8 mouse cellular contexts compared by ENCODE assay signal in genomic region chr16:90916040-90916481, GRCm38 (mm10). TPM values are rescaled to one million over a fixed set of nuclear protein-coding genes. Genes with fewer than 3 reads are reported as not detected.
A peak's percentile ranks its signal among the peaks of the same experiment; 100 is the strongest.
DNase-seq lines count a peak whose midpoint lies in the region; ATAC-seq lines count a peak whose summit lies in the region.

No protein-coding gene starts in this region.

- H3K27me3 ChIP-seq in lung, embryonic 16.5 days (ENCODE audit: control insufficient read depth, insufficient read depth, low read depth, low read length) = no peaks in the 10 kb centered on the region

- H3K9ac ChIP-seq in lung, embryonic 16.5 days (ENCODE audit: low read length) = no peak overlapping the region

- intact Hi-C loops in heart, postnatal 10 days (cut with DNase I) = no loop called here

- peak overlapping the region; percentile 77 for H3K27ac ChIP-seq in brown adipose tissue, adult 24 weeks (replicated peaks; ENCODE audit: low read depth, low read length)
- H3K27ac ChIP-seq in lung, embryonic 16.5 days (ENCODE audit: low read length) = no peak overlapping the region

- 27% methylated on average over 12 of the region's 12 CpGs for WGBS in lung, embryonic 16.5 days

- H3K4me2 ChIP-seq in lung, embryonic 16.5 days (ENCODE audit: low read depth, low read length) = no peak overlapping the region

- H3K9me3 ChIP-seq in lung, embryonic 16.5 days (ENCODE audit: control insufficient read depth, low read length) = no peaks in the 10 kb centered on the region

- 0 out of 2 replicates have a peak overlapping the region, but pooled peaks have one; percentile 4 for H3K4me3 ChIP-seq in brown adipose tissue, adult 24 weeks (ENCODE audit: insufficient read depth, low read depth, low read length)
- H3K4me3 ChIP-seq in lung, embryonic 16.5 days (ENCODE audit: low read length) = no peak overlapping the region

- ATAC-seq in lung, embryonic 16.5 days (ENCODE audit: low read depth) = peak; percentile 67

- DNase-seq in adrenal gland, adult (ENCODE audit: inconsistent age in 2 of 2, low spot score in 1 of 2) = peak; percentile 79 to 92
- DNase-seq in adrenal gland, postnatal 4 days (ENCODE audit: low spot score in 2 of 2) = no peak
- DNase-seq in heart, postnatal 10 days = peak; percentile 59 to 65
- no peak for DNase-seq in neural tube, embryonic 10.5 days (ENCODE audit: extremely low spot score, low spot score)
- no peak for DNase-seq in gastrocnemius, postnatal 10 days
- no peak for DNase-seq in ovary, postnatal 36 days (ENCODE audit: low spot score)

- peaks cover 3% of the 10 kb centered on the region; the same call in 1 of the 2 replicates for H3K4me1 ChIP-seq in brown adipose tissue, adult 24 weeks (ENCODE audit: control insufficient read depth, insufficient read depth, insufficient read length, low read length)
- no peaks in the 10 kb centered on the region for H3K4me1 ChIP-seq in lung, embryonic 16.5 days (replicated peaks; ENCODE audit: control insufficient read depth, insufficient read depth, low read length)

- H3K36me3 ChIP-seq in lung, embryonic 16.5 days (ENCODE audit: control insufficient read depth, insufficient read depth, low read length) = no peaks in the 10 kb centered on the region

RNA-seq across cellular contexts. Expression of gene Cfap298, which starts 18.9 kb away (rescaled TPM):
- total RNA-seq in adrenal gland, postnatal 4 days (2021) = 10 to 100 TPM; 30.9 to 38.7 TPM
- 41.8 and 45.0 TPM in 2 replicates for polyA plus RNA-seq in brown adipose tissue, adult 24 weeks (2012; ENCODE audit: insufficient read depth, insufficient read length, missing spikeins)
- 10 to 100 TPM; 29.3 to 34.5 TPM for total RNA-seq in heart, postnatal 10 days (2021)
- polyA plus RNA-seq in lung, embryonic 16.5 days (2015; fragmentation: Nextera tagmentation; extraction: Ambion mirVana) = 57.2 and 59.2 TPM in 2 replicates
- total RNA-seq in gastrocnemius, postnatal 10 days (2021) = 10 to 100 TPM; 23.8 to 27.0 TPM

Comparison
In these comparisons a context has a peak if more than half of its experiments do, and no peak if none do; other contexts are left out.
1. DNase-seq: peak in adrenal gland, adult (2 of 2) and heart, postnatal 10 days (2 of 2); none in adrenal gland, postnatal 4 days (0 of 2), neural tube, embryonic 10.5 days (single experiment), gastrocnemius, postnatal 10 days (single experiment) and ovary, postnatal 36 days (single experiment).